13 mouse cellular contexts compared by ENCODE assay signal in genomic region chr6:124743647-124744046, GRCm38 (mm10). TPM values are rescaled to one million over a fixed set of nuclear protein-coding genes. Genes with fewer than 3 reads are reported as not detected.
"Had no signal": no experiment of that assay in that cellular context is flagged by ENCODE, and none has a peak within 500 bp of the region (broad histone marks: within the 10 kb centered on the region; RNA-seq: fewer than 3 reads in every experiment).

No protein-coding gene starts in this region.

- H3K27ac ChIP-seq: left cerebral cortex, adult 2 months; liver, embryonic 14.5 days; midbrain, embryonic 13.5 days; neural tube, embryonic 12.5 days had no signal

- H3K27me3 ChIP-seq: midbrain, embryonic 13.5 days; neural tube, embryonic 12.5 days had no signal

- H3K9ac ChIP-seq: liver, embryonic 14.5 days; neural tube, embryonic 12.5 days had no signal

- ATAC-seq: midbrain, embryonic 13.5 days had no signal

- H3K4me3 ChIP-seq: left cerebral cortex, adult 2 months; midbrain, embryonic 13.5 days; neural tube, embryonic 12.5 days had no signal

- H3K4me2 ChIP-seq: midbrain, embryonic 13.5 days; neural tube, embryonic 12.5 days had no signal

- H3K9me3 ChIP-seq: midbrain, embryonic 13.5 days; neural tube, embryonic 12.5 days had no signal

- DNase-seq: kidney, postnatal 25 days; lung, adult 18-20 months; thymus, postnatal 14 days had no signal

RNA-seq across cellular contexts. Expression of gene Gm45234, which starts 12.2 kb away (rescaled TPM):
- total RNA-seq: left cerebral cortex, adult 2 months; left cerebral cortex, postnatal 14 days; liver, adult 2 months; megakaryocyte-erythroid progenitor cell, adult 5-6 weeks; neutrophil, adult 5-6 weeks had no signal
- polyA plus RNA-seq: kidney, embryonic 16.5 days; liver, adult 2 months; liver, embryonic 14.5 days; lung, embryonic 16.5 days; midbrain, embryonic 13.5 days; neural tube, embryonic 12.5 days had no signal

RNA-seq across cellular contexts. Expression of gene Eno2, which starts 25.8 kb away (rescaled TPM):
- total RNA-seq: megakaryocyte-erythroid progenitor cell, adult 5-6 weeks; neutrophil, adult 5-6 weeks had no signal
